Mouse (Mus musculus) liver, embryonic 18 days (tissue): Measurements from ENCODE around the gene Nme2. TPM values are rescaled to one million over a fixed set of nuclear protein-coding genes. Genes with fewer than 3 reads are reported as not detected.

ENCODE experiments used
- polyA plus RNA-seq: library from polyadenylated mRNA; depleted of rRNA; stranded (reverse); fragments of >200 nt; gene quantifications from 2 replicates; pipeline ENCODE4 v1.2.3, GENCODE M21; 2012; rRNA removed

Nme2 gene
- 242 and 307 TPM in 2 replicates for polyA plus RNA-seq

DNA sequence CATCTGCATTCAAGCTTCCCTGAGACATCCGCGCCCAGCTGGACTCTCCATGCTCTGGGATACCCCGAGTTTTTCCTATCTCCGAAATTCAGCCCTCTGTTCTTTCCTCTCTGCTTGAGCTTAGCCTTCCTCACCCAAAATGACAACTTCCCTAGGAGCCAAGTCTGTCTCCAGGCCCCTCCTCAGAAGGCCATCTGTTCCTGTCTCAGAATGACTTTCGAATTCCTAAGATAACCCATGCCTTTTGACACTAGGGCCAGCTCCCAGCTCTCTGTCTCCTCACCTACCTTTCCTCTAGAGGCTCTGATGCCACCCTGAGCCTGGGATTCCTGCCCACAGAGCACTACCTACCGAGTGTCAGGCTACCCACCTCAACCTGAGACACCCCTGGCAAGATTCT is at the start of gene Nme2:
Nme2 (minus strand) TSS at position 101 of the 400 bp plus-strand sequence.

DNA sequence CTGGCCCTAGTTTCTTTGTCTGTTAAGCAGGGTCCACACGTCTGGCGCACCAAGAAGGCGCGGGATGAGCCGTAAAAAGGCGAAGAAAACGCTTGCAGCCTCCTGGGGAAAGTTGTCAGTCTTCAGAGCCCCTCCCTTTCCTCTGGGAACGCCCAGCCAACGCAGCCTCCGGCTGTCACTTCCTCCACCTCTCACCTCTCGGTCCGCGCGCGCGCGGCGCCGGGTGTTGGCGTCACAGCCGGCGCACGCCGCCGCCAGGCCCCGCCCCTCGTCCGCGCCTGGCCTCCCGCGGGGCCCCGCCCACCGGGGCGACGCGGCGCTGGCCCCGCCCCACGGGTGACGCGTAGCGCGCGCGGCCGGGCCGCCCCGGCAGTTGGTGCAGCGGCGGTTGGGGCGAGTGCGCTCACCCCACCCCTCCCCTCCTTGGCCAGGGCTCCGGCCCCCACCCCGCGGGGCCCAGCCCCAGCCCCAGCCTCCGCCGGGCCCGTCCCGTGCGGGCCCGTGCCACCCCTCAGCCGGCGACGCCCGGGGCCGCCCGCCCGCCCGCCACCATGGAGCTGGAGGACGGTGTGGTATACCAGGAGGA is 39.8 kb upstream of the Nme2 start, which contains the start of gene Spag9:
Spag9 (plus strand) TSS at position 372 of the 586 bp plus-strand sequence.

DNA sequence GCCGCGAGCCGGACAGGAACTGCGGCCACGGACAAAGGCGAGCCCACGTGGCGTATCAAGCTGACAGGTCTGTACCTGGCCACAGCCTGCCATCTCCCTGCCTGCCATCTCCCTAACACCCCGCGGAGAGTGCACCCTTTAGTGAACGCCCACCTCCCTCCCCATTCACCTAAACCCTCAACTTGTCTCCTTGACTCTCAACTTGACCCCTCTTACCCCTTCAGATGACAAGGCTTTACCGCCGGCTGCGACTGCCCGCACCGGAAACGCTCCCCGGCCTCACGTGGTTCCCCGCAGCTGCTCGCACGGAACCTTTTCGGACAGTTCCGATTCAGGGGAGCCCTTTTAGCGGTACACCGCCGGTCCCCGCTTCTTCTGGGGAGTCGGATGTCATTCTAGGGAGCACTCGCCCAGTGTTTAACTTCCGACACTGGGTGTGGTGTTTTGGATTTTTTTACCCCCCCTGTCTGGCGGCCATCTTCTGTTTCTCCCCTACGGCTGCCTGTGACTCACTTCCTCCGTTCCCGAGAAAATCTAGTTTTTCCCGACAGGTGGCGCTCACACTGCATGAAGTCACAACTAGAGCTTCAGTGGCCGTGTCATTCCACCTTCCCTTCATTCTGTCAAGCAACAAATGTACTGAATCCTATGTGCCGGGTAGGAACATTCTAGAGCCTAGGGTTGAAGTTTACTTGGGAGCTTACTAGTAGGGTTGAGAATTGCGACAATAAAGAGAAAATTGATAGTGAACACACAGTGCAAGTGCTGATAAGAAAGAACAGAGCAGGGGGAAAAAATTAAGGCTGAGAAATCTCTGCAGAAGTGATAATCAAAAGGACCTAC is 12.2 kb upstream of the Nme2 start, which contains the start of the genes Gm20390 and Nme1:
Gm20390 (minus strand) TSS at position 289 of the 843 bp plus-strand sequence.
Nme1 (minus strand) TSS at position 517 of the 843 bp plus-strand sequence.

Other genes starting within 250 kb of the Nme2 start
- 7.3 and 7.6 TPM in 2 replicates for gene Utp18, start 70.5 kb downstream of the Nme2 start, polyA plus RNA-seq
- 5.9 and 6.1 TPM in 2 replicates for gene Mbtd1, start 70.4 kb downstream of the Nme2 start, polyA plus RNA-seq
- 69.3 and 70.5 TPM in 2 replicates for gene Gm20390, start 12.0 kb upstream of the Nme2 start, polyA plus RNA-seq
- gene Nme1, start 12.3 kb upstream of the Nme2 start, polyA plus RNA-seq, result 74.7 and 85.5 TPM in 2 replicates
- 12.5 and 13.3 TPM in 2 replicates for gene Spag9, start 39.8 kb upstream of the Nme2 start, polyA plus RNA-seq